Mouse (Mus musculus) embryonic facial prominence, embryonic 14.5 days (tissue): ENCODE data around the gene Unc93a2. TPM values are rescaled to one million over a fixed set of nuclear protein-coding genes. Genes with fewer than 3 reads are reported as not detected.
"Not testable (repeated sequence)": the region's sequence is repeated elsewhere in the genome, so short reads cannot be mapped to it uniquely, and the experiment has no call there.

ENCODE experiments used
- ATAC-seq: fragments of 200-750 bp; cut with Nextera tagmentation; 2 replicates; pipeline ENCODE4 v1.8.0; 2017; ENCODE audit warnings: low read depth, moderate number of reproducible peaks, moderate TSS enrichment
- DNase-seq: peaks from one replicate; pipeline ENCODE4 v3.0.0-alpha.2; 2015; ENCODE audit warnings: low spot score
- H3K27ac ChIP-seq: fragments of 300-500 bp; sonication (generic); replicated peaks from 2 replicates; pipeline ENCODE4 v1.5.1; 2014; ENCODE audit warnings: low read depth, mild to moderate bottlenecking, low read length, moderate library complexity
- H3K27me3 ChIP-seq: fragments of 300-500 bp; sonication (generic); replicated peaks from 2 replicates; pipeline ENCODE4 v1.6.1; 2014; ENCODE audit warnings: low read length; ENCODE audit not compliant: control insufficient read depth, insufficient read depth
- H3K36me3 ChIP-seq: fragments of 300-500 bp; sonication (generic); 2 replicates; pipeline ENCODE4 v1.6.1; 2014; ENCODE audit warnings: low read length, mixed read lengths; ENCODE audit not compliant: control insufficient read depth, insufficient read depth
- H3K4me1 ChIP-seq: fragments of 300-500 bp; sonication (generic); 2 replicates; pipeline ENCODE4 v1.6.1; 2014; ENCODE audit warnings: antibody characterized with exemption, low read length; ENCODE audit not compliant: control insufficient read depth, insufficient read depth
- H3K4me2 ChIP-seq: fragments of 300-500 bp; sonication (generic); 2 replicates; pipeline ENCODE4 v1.6.1; 2014; ENCODE audit warnings: low read depth, mild to moderate bottlenecking, low read length, moderate library complexity, mixed read lengths
- H3K4me3 ChIP-seq: fragments of 300-500 bp; sonication (generic); 2 replicates; pipeline ENCODE4 v1.5.1; 2014; ENCODE audit warnings: low read depth, mild to moderate bottlenecking, low read length
- H3K9ac ChIP-seq: fragments of 300-500 bp; sonication (generic); 2 replicates; pipeline ENCODE4 v1.6.1; 2014; ENCODE audit warnings: low read depth, mild to moderate bottlenecking, low read length, moderate library complexity, mixed read lengths
- H3K9me3 ChIP-seq: fragments of 300-500 bp; sonication (generic); 2 replicates; pipeline ENCODE4 v1.6.1; 2016; ENCODE audit warnings: low read length; ENCODE audit not compliant: control insufficient read depth
- WGBS: fragments of 180-500 bp; shearing (Covaris S2); extraction: QIAGEN DNeasy Blood & Tissue Kit; methylation state at CpG from one replicate; pipeline ENCODE4 v1.1.7; 2014; 5-methylcytosine and 5-hydroxymethylcytosine counted together
- polyA plus RNA-seq: library from polyadenylated mRNA; unstranded; fragments of >200 nt; fragmentation: Nextera tagmentation; extraction: Ambion mirVana; gene quantifications from 2 replicates; pipeline ENCODE4 v1.2.1, GENCODE M21; 2014

Gene Unc93a2
- polyA plus RNA-seq, 1 experiment from 2014 or later, result not detected

DNA sequence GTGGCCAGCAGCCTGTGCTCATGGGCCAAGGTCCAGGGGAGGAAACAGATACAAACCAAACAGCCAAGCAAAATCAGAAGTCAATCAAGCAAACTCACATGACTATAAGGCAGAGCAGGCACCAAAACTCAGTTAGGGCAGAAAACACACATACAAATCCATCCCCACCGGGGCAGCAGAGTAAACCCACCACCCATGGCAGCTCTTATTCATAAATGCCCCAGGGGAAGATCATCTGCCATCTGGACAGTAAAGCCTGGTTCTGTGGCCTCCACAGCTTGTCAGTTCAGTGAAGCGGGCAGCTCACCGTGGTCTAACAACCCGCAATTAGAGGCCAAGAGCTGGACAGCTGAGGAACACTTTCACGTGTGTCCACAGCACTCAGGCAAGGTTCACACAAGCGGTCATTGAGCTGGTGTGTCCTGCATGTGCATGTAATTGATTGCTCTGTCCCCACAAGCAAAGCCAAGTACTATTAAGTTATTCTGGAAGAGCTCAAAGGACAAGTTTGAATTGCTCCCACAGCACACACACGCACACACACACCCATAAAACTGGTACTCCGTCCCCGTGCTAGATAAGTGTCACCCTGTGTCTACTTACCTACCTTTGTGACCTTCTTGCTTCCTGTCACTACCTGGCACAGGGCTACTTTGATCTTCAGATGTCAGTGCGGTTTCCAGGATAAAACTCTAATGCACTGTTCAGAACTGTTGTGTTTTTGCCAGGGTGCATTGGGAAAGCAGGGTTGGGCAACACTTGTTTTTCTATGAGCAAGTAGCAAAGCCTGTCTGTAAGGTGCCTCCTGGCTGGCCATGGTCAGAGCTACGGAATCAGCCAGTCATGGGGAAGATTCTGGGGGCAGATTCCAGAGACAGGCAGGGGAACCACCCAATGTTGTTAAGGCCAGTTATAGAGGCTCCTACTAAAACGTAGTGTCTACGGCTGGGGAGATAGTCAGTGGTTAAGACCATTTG, 1.8 kb downstream of the Unc93a2 start:
- not testable (repeated sequence) for H3K4me1 ChIP-seq, H3K36me3 ChIP-seq, H3K9ac ChIP-seq, H3K27ac ChIP-seq, ATAC-seq, H3K4me2 ChIP-seq, H3K4me3 ChIP-seq, H3K27me3 ChIP-seq, H3K9me3 ChIP-seq, DNase-seq
- 75% methylated on average over 5 of the region's 13 CpGs for WGBS

DNA sequence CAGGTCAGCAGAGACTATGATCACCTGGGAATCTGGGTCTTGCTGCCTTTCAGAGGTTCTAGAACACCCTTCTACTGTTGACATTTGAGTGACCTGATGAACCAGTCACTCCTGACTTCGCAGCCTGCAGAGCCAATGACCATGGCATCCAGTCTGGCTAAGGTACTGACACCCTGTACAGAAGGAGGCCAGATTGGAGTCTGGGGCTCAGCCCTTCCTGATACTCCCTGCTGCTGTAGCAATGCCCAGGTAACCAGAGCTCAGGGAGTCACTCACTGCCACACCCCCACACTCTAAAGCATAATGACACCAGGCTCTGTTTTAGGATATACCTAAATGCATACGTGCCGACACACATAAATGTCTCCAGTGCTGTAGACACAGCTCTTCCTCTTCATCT, 2.6 kb downstream of the Unc93a2 start:
- not testable (repeated sequence) for H3K36me3 ChIP-seq, H3K4me1 ChIP-seq, H3K9me3 ChIP-seq, H3K4me3 ChIP-seq, H3K27ac ChIP-seq, DNase-seq, H3K9ac ChIP-seq, ATAC-seq, H3K4me2 ChIP-seq, H3K27me3 ChIP-seq
- 95% methylated on average over 1 of the region's 3 CpGs for WGBS

- 19% methylated on average over 2 of the region's 3 CpGs for WGBS
- ATAC-seq, result not testable (repeated sequence)
Measured at GRCm38 (mm10) chr17:7377907-7378306, 7.4 kb downstream of the Unc93a2 start.

DNA sequence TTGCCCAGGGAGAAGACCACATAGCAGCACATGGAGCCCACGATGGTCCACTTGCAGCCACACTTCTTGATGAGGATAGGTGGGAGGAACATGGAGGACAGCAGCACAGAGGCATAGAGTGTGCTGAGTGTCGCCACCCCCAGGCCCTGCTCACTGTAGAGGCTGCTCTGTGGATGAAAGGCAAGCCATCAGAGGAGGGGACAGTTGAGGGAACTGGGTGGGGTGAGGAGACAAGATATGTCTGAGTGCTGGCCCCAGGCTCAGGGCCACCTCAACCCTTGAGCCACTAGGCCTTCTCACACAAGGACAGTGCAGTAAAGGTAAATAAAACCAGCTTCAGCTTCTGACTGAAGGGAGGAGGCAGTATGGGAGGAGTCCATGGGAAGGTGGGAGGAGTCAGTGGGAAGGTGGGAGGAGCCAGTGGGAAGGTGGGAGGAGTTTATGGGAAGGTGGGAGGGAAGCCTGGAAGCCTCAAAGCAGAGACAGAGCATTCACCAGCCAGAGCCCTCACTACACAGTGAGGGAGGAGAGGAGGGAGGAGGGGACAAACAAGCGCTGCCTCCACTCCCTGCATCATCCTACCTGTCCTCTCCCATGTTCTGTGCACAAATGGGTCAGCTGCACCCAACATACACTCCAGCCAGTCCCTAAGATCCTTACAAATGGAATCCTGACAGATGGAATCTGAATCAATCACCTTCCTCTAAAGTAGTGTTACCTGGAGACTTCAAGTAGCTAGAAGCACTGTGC, 8.1 kb downstream of the Unc93a2 start:
- H3K9ac ChIP-seq, result not testable (repeated sequence)

More at GRCm38 (mm10) chr17:7377907-7378306, 7.4 kb downstream of the Unc93a2 start:
- not testable (repeated sequence) for H3K4me1 ChIP-seq, H3K36me3 ChIP-seq, H3K27ac ChIP-seq, H3K4me3 ChIP-seq, H3K27me3 ChIP-seq, H3K9me3 ChIP-seq, H3K4me2 ChIP-seq, H3K9ac ChIP-seq, DNase-seq

GRCm38 (mm10) chr17:7371879-7372278, 13.4 kb downstream of the Unc93a2 start, which contains the start of gene Gm49630:
TSS of gene Gm49630 (minus strand) at chr17:7371979.
- H3K9ac ChIP-seq, H3K4me3 ChIP-seq, ATAC-seq, H3K27me3 ChIP-seq, H3K36me3 ChIP-seq, H3K9me3 ChIP-seq, DNase-seq, H3K4me1 ChIP-seq, H3K4me2 ChIP-seq, H3K27ac ChIP-seq: not testable (repeated sequence)
- WGBS, result no CpG with 5 or more reads among the region's 5 CpGs

More for the DNA sequence above, 8.1 kb downstream of the Unc93a2 start:
- H3K36me3 ChIP-seq, H3K9me3 ChIP-seq, H3K4me1 ChIP-seq, H3K4me3 ChIP-seq, ATAC-seq, H3K27me3 ChIP-seq, H3K4me2 ChIP-seq, DNase-seq, H3K27ac ChIP-seq: not testable (repeated sequence)
- WGBS, result no CpG with 5 or more reads among the region's 3 CpGs

DNA sequence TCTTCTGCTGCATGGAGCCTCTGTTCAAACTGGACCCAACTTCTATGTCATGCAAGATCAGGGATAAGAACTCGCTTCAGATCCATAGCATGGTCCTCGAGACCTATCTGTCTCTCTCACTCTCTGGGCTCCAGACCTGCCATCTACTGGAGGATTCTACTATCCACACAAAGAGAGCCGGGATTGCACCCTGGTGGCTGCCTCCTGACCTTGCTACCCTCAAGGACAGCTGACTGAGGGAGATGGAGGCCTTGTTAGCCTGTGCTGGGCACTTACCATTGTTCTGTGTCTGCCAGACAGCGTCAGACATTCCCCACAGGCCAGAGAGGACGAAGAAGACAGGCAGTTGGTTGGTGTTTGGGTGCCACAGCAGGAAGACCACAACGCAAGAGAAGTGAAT, 15.9 kb downstream of the Unc93a2 start:
- WGBS, result 100% methylated on average over 2 of the region's 6 CpGs
- not testable (repeated sequence) for H3K4me3 ChIP-seq, H3K27me3 ChIP-seq, H3K4me2 ChIP-seq, DNase-seq, H3K9me3 ChIP-seq, H3K27ac ChIP-seq, ATAC-seq, H3K9ac ChIP-seq, H3K4me1 ChIP-seq, H3K36me3 ChIP-seq

GRCm38 (mm10) chr17:7366676-7367374, 18.4 kb downstream of the Unc93a2 start:
- not testable (repeated sequence) for H3K9ac ChIP-seq, ATAC-seq, DNase-seq, H3K4me1 ChIP-seq, H3K36me3 ChIP-seq, H3K27me3 ChIP-seq, H3K4me2 ChIP-seq, H3K9me3 ChIP-seq, H3K27ac ChIP-seq, H3K4me3 ChIP-seq
- WGBS, result 33% methylated on average over 4 of the region's 7 CpGs

DNA sequence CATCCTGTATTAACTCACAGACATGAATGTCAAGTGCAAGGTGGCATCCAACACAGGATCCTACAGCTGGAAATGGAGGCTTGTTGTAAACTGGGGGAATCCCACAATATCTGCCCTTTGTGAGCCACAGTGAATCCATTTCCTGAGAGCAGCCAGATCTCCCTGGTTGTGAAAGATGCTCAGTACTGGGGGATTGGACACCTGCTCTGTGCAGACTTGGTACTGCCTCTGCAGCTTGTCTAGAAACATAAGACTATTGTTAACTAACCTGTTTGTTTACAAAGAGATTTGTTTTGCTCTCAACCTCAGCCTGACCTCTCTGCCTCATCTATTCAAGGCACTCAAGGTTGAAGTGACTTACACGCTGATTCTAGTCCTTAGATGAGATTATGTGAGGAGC, 19.0 kb downstream of the Unc93a2 start:
- not testable (repeated sequence) for H3K4me2 ChIP-seq, H3K9ac ChIP-seq, H3K36me3 ChIP-seq, DNase-seq, H3K4me1 ChIP-seq, ATAC-seq, H3K27ac ChIP-seq, H3K27me3 ChIP-seq, H3K4me3 ChIP-seq, H3K9me3 ChIP-seq
- WGBS, result no CpG with 5 or more reads among the region's 1 CpGs
